Mouse (Mus musculus): ENCODE results near the gene Syngr3. TPM values are rescaled to one million over a fixed set of nuclear protein-coding genes. Genes with fewer than 3 reads are reported as not detected.
"Not testable (repeated sequence)": the region's sequence is repeated elsewhere in the genome, so short reads cannot be mapped to it uniquely, and the experiment has no call there.

Gene Syngr3
- polyA plus RNA-seq, 1 experiment from 2014 or later, result 7.0 TPM

DNA sequence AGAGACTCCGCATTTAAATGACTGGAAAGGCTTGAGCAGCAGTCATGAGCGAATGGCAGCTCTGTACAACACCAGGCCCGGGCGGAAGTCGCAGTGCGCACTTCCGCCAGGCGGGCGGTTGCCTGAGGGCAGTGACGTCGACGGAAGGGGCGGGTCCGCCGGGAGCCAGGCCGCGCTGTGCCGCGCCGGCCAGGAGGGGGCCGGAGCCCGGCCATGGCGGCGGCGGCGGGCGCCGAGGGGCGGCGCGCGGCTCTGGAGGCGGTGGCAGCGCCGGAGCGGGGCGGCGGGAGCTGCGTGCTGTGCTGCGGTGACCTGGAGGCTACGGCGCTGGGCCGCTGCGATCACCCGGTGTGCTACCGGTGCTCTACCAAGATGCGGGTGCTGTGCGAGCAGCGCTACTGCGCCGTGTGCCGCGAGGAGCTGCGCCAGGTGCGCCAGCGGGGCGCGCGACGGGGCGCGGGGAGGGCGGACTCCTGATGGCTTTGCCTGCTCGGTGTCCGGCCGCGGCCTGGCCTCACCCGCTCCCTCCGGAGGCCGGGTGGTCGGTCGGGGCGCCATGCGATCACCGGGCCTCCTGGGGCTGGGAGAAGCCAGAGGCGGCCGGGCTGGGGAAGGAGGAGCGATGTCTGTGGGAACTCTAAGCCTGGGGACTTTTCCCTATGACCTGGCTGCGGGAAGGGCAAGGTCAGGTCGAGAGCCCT, 20.1 kb downstream of the Syngr3 start, which contains the start of gene Zfp598:
Gene Zfp598, plus strand, starts transcription at position 143 of the 701 bp plus-strand sequence.
- H3K27me3 ChIP-seq (replicated peaks), result no peaks in the 10 kb centered on the region
- H3K9me3 ChIP-seq, result no peaks in the 10 kb centered on the region
- H3K4me3 ChIP-seq (replicated peaks), result peak within 1 kb of the TSS; percentile 96
- H3K4me2 ChIP-seq (replicated peaks), result peak within 1 kb of the TSS; percentile 61
- no peaks in the 10 kb centered on the region for H3K36me3 ChIP-seq
- peak within 1 kb of the TSS; percentile 83 for H3K27ac ChIP-seq
- WGBS, result under 1% methylated on average over 70 of the region's 80 CpGs
- peak; percentile 98 for ATAC-seq
- peaks cover 28% of the 10 kb centered on the region for H3K4me1 ChIP-seq (replicated peaks)
- H3K9ac ChIP-seq, result peak within 1 kb of the TSS; percentile 98

DNA sequence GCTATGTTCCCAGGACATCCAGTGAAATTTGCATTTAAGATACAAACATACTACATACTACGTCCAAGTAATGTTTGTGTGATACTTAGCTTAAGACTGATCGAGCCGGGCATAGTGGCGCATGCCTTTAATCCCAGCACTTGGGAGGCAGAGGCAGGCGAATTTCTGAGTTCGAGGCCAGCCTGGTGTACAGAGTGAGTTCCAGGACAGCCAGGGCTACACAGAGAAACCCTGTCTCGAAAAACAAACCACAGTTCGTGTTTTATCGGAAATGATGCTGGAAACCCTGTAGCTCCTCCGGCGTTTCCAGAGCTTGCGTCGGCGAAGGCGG, 20.6 kb downstream of the Syngr3 start:
- Histone ChIP-seq H3K4me1 (replicated peaks) (peaks cover 28% of the 10 kb centered on the region), H3K4me2 (replicated peaks) (peak overlapping the region; percentile 61), H3K9ac (peak overlapping the region; percentile 98), H3K27ac (peak overlapping the region; percentile 13; the same call in 1 of the 2 replicates), H3K4me3 (replicated peaks) (peak overlapping the region; percentile 96)
- H3K27me3 ChIP-seq (replicated peaks); H3K9me3 ChIP-seq; H3K36me3 ChIP-seq: not testable (repeated sequence)
- 7% methylated on average over 15 of the region's 15 CpGs for WGBS
- peak; percentile 6 for ATAC-seq

GRCm38 (mm10) chr17:24667416-24667815, 22.3 kb downstream of the Syngr3 start:
- WGBS, result 26% methylated on average over 6 of the region's 6 CpGs
- no peak for ATAC-seq
- H3K36me3 ChIP-seq, result no peaks in the 10 kb centered on the region

DNA sequence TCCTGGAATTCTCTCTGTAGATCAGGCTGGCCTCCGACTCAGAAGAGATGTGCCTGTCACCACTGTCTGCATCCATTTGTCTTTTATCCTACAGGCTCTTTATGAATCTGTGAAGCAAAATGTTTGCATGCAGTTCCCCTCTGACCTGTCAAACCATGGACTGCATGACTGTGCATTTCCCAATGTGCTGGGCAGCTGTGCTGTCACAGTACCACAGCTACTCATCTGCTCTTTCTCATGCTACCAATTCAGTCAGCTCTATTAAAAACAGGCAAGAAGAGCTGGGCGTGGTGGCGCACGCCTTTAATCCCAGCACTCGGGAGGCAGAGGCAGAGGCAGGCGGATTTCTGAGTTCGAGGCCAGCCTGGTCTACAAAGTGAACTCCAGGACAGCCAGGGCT, 22.7 kb downstream of the Syngr3 start:
- H3K4me1 ChIP-seq (replicated peaks), result peaks cover 24% of the 10 kb centered on the region
- 54% methylated on average over 7 of the region's 7 CpGs for WGBS
- not testable (repeated sequence) for ATAC-seq; H3K4me2 ChIP-seq (replicated peaks); H3K27ac ChIP-seq; H3K9ac ChIP-seq; H3K9me3 ChIP-seq; H3K36me3 ChIP-seq; H3K4me3 ChIP-seq (replicated peaks); H3K27me3 ChIP-seq (replicated peaks)

More at GRCm38 (mm10) chr17:24667416-24667815, 22.3 kb downstream of the Syngr3 start:
- Histone ChIP-seq H3K4me2 (replicated peaks) (no peak overlapping the region), H3K9ac (no peak overlapping the region), H3K27me3 (replicated peaks) (no peaks in the 10 kb centered on the region), H3K27ac (no peak overlapping the region), H3K9me3 (no peaks in the 10 kb centered on the region), H3K4me1 (replicated peaks) (peaks cover 28% of the 10 kb centered on the region), H3K4me3 (replicated peaks) (no peak overlapping the region)

DNA sequence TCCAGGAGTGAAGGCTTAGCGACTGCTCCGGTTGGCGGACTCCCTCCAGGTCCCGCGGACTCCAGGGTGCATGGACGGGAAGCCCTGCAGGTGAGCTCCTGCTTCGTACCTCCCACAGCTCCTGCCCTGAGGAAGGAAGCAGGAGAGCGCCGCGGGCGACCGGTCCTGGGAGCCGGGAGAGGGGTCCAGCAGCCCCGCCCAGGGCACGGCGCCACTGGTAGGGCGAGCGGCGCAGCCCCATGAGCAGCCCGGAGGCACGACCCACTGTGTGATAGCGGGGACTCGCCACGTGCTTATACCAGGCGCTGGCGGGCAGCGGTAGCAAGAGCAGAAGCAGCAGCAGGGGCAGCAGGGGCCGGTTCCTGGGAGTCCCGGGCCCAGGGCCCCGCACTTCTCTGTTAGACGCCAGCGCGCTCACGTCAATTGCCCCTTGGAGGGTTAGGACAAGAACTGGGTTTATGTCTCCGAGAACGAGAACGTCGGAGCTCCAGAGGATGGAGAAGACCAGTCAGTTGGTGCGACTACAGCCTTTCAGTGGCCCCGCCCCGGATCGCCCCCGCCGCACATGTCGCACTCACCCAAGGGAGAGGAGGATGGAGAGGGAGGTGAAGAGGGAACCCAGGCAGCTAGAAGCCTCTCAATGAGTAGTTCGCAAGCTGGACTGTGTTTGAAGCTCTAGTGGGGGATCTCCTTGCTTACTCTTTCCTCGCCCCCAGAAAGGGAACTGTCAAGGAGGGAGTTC, 31.6 kb downstream of the Syngr3 start, which contains the start of gene Npw:
Gene Npw, minus strand, starts transcription at position 441 of the 742 bp plus-strand sequence.
- peak within 1 kb of the TSS; percentile 62 for H3K9ac ChIP-seq
- H3K27me3 ChIP-seq (replicated peaks), result peaks cover 40% of the 10 kb centered on the region
- peak within 1 kb of the TSS; percentile 43 for H3K4me3 ChIP-seq (replicated peaks)
- peaks cover 12% of the 10 kb centered on the region for H3K4me1 ChIP-seq (replicated peaks)
- 2% methylated on average over 47 of the region's 47 CpGs for WGBS
- no peak within 1 kb of the TSS for H3K27ac ChIP-seq
- H3K36me3 ChIP-seq, result no peaks in the 10 kb centered on the region
- no peaks in the 10 kb centered on the region for H3K9me3 ChIP-seq
- H3K4me2 ChIP-seq (replicated peaks), result peak within 1 kb of the TSS; percentile 96
- ATAC-seq, result peak; percentile 52

DNA sequence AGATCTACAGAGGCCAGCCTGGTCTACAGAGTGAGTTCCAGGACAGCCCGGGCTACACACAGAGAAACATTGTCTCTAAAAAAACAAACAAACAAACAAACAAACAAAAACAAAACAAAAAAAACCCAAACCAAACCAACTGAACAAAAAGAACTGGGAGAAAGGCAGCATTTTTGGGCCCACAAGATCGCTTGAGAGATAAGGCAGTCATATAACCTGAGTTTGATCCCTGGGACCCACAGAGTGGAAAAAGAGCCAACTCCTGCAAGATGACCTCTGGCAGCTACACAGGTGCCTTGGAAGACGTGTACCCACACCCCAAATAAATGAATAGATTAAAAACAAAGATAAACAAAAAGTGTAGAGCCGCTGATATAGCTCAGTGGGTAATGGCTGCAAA, 34.8 kb downstream of the Syngr3 start:
- 69% methylated on average over 4 of the region's 4 CpGs for WGBS
- H3K9ac ChIP-seq, result no peak overlapping the region
- no peaks in the 10 kb centered on the region for H3K36me3 ChIP-seq
- no peak overlapping the region for H3K4me2 ChIP-seq (replicated peaks)
- H3K27ac ChIP-seq, result no peak overlapping the region
- H3K27me3 ChIP-seq (replicated peaks), result peaks cover 30% of the 10 kb centered on the region
- no peaks in the 10 kb centered on the region for H3K9me3 ChIP-seq
- ATAC-seq, result no peak
- H3K4me1 ChIP-seq (replicated peaks), result peaks cover 17% of the 10 kb centered on the region
- H3K4me3 ChIP-seq (replicated peaks), result no peak overlapping the region

DNA sequence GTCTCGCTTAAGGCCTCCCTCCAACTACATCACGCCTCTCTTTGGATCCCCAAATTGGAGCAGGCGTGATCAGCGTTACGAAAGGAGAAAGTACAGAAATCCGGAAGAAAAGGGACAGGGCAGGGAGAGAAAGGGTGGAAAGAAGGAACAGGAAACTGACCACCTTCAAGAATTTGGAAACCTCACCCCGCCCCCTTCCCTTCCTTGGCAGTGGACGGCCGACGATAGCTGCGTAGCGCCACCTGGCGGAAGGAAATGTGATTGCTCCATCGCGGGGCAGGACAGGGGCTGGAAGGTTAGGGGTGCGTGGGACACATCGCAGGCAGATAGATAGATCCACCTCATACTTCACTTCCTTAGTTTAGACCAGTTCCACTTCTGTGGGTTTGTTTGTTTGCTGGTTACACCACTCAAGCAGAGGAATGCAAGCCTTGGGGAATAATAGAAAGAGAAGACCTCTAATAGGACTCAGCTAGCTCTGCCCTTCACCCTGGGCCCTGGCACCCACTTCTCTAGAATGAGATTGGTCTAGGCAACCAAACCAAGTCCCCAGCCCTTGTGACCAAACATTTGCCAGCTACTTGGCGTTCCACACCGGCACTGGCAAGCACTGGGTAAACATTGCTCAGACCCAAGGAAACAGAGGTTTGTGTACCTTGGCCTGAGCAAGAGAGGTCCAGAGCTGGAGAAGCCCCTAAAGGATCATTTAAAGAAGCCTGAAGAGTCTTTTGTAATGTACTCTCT, 35.6 kb downstream of the Syngr3 start:
- ATAC-seq, result peak; percentile 58

DNA sequence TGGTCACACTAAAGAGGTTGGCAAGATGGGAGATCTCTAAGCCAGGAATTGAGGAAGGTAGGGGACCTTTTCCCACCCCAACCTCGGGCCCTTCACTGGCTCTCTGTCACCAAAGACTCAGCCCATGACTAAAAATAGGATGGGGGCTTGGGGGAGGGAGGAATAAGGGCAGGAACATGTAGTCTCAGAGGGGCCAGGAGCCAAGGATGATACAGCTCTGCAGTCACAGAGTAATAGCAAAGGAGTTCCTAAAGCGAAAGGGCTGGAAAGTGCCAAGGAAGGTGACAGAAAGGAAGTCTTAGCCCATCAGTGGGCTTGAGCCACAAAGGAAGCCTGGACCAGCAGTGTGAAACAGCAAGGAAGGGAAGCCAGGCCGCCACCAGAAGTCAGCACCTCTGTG, 37.9 kb downstream of the Syngr3 start:
- no peak overlapping the region for H3K27ac ChIP-seq
- no peak overlapping the region for H3K4me2 ChIP-seq (replicated peaks)
- ATAC-seq, result no peak
- WGBS, result 67% methylated on average over 3 of the region's 3 CpGs
- no peaks in the 10 kb centered on the region for H3K9me3 ChIP-seq
- H3K36me3 ChIP-seq, result no peaks in the 10 kb centered on the region
- peaks cover 23% of the 10 kb centered on the region for H3K4me1 ChIP-seq (replicated peaks)
- no peak overlapping the region for H3K9ac ChIP-seq
- H3K27me3 ChIP-seq (replicated peaks), result 0 out of 2 replicates have a peak, but pooled peaks cover under 1% of the 10 kb centered on the region
- H3K4me3 ChIP-seq (replicated peaks), result no peak overlapping the region

More for the DNA sequence above, 35.6 kb downstream of the Syngr3 start:
- Histone ChIP-seq H3K9me3 (no peaks in the 10 kb centered on the region), H3K27ac (no peak overlapping the region), H3K27me3 (replicated peaks) (peaks cover 23% of the 10 kb centered on the region), H3K4me1 (replicated peaks) (peaks cover 24% of the 10 kb centered on the region), H3K9ac (no peak overlapping the region), H3K4me3 (replicated peaks) (peak overlapping the region; percentile 25; the same call in 1 of the 2 replicates), H3K36me3 (no peaks in the 10 kb centered on the region), H3K4me2 (replicated peaks) (peak overlapping the region; percentile 64)
- WGBS, result 5% methylated on average over 19 of the region's 19 CpGs

- Histone ChIP-seq H3K4me3 (replicated peaks) (peak overlapping the region; percentile 72; the same call in 1 of the 2 replicates), H3K36me3 (no peaks in the 10 kb centered on the region), H3K9ac (no peak overlapping the region), H3K4me1 (replicated peaks) (peaks cover 23% of the 10 kb centered on the region), H3K27ac (no peak overlapping the region), H3K9me3 (no peaks in the 10 kb centered on the region), H3K27me3 (replicated peaks) (no peaks in the 10 kb centered on the region), H3K4me2 (replicated peaks) (no peak overlapping the region; the same call in 1 of the 2 replicates)
- 73% methylated on average over 4 of the region's 4 CpGs for WGBS
- no peak for ATAC-seq
Observed at GRCm38 (mm10) chr17:24650766-24651165, 39.0 kb downstream of the Syngr3 start.

GRCm38 (mm10) chr17:24650070-24650616, 39.6 kb downstream of the Syngr3 start, which contains the start of gene Slc9a3r2:
TSS of gene Slc9a3r2 (minus strand) at chr17:24650327.
- Histone ChIP-seq H3K4me1 (replicated peaks) (peaks cover 26% of the 10 kb centered on the region), H3K4me2 (replicated peaks) (peak within 1 kb of the TSS; percentile 99), H3K27ac (peak within 1 kb of the TSS; percentile 65), H3K27me3 (replicated peaks) (no peaks in the 10 kb centered on the region), H3K9me3 (no peaks in the 10 kb centered on the region), H3K4me3 (replicated peaks) (peak within 1 kb of the TSS; percentile 72), H3K9ac (peak within 1 kb of the TSS; percentile 82), H3K36me3 (no peaks in the 10 kb centered on the region)
- under 1% methylated on average over 37 of the region's 41 CpGs for WGBS
- ATAC-seq, result peak; percentile 83

GRCm38 (mm10) chr17:24649581-24650069, 40.1 kb downstream of the Syngr3 start:
- no peaks in the 10 kb centered on the region for H3K9me3 ChIP-seq
- H3K27ac ChIP-seq, result peak overlapping the region; percentile 65
- no peaks in the 10 kb centered on the region for H3K36me3 ChIP-seq
- peak overlapping the region; percentile 72 for H3K4me3 ChIP-seq (replicated peaks)
- H3K27me3 ChIP-seq (replicated peaks), result no peaks in the 10 kb centered on the region
- peaks cover 32% of the 10 kb centered on the region for H3K4me1 ChIP-seq (replicated peaks)
- WGBS, result 1% methylated on average over 35 of the region's 35 CpGs
- ATAC-seq, result peak; percentile 65
- H3K9ac ChIP-seq, result peak overlapping the region; percentile 82
- peak overlapping the region; percentile 99 for H3K4me2 ChIP-seq (replicated peaks)

All from intestine, embryonic 15.5 days (tissue).